In genomic region chr4:33532596-33532995, GRCm38 (mm10) we compare ENCODE assay signal across 24 mouse cellular contexts.
"Had no signal": no experiment of that assay in that cellular context is flagged by ENCODE, and none has a peak within 500 bp of the region (broad histone marks: within the 10 kb centered on the region; RNA-seq: fewer than 3 reads in every experiment).

No protein-coding gene starts in this region.

- DNase-seq: kidney, adult 2 months; kidney, postnatal 25 days; layer of hippocampus, adult 9-11 months; liver; lung, adult 18-20 months; lung, postnatal 10 days; lung, postnatal 4 days; right cerebral cortex, adult 18-20 months; right cerebral cortex, postnatal 14 days; right cerebral cortex, postnatal 4 days; thymus, adult 2 months; thymus, postnatal 14 days had no signal

- H3K36me3 ChIP-seq: limb, embryonic 10.5 days; limb, embryonic 13.5 days; liver, embryonic 12.5 days; liver, embryonic 15.5 days; lung, embryonic 15.5 days; midbrain, embryonic 12.5 days; midbrain, embryonic 15.5 days; neural tube, embryonic 13.5 days had no signal

- H3K27ac ChIP-seq: kidney, postnatal 0 days; layer of hippocampus, adult 2 months; limb, embryonic 10.5 days; limb, embryonic 13.5 days; liver, embryonic 12.5 days; liver, embryonic 15.5 days; lung, embryonic 15.5 days; midbrain, embryonic 12.5 days; midbrain, embryonic 15.5 days; neural tube, embryonic 13.5 days; stomach, postnatal 0 days had no signal

- H3K27me3 ChIP-seq: limb, embryonic 13.5 days; liver, embryonic 12.5 days; liver, embryonic 15.5 days; lung, embryonic 15.5 days; midbrain, embryonic 12.5 days; midbrain, embryonic 15.5 days; neural tube, embryonic 13.5 days had no signal

- ATAC-seq: liver, embryonic 12.5 days; midbrain, embryonic 15.5 days had no signal

- H3K4me2 ChIP-seq: limb, embryonic 13.5 days; liver, embryonic 12.5 days; liver, embryonic 15.5 days; lung, embryonic 15.5 days; midbrain, embryonic 12.5 days; midbrain, embryonic 15.5 days; neural tube, embryonic 13.5 days had no signal

- H3K4me1 ChIP-seq: limb, embryonic 13.5 days; liver, embryonic 12.5 days; liver, embryonic 15.5 days; lung, embryonic 15.5 days; midbrain, embryonic 12.5 days; midbrain, embryonic 15.5 days; neural tube, embryonic 13.5 days had no signal

- H3K9me3 ChIP-seq: limb, embryonic 10.5 days; limb, embryonic 13.5 days; liver, embryonic 12.5 days; liver, embryonic 15.5 days; lung, embryonic 15.5 days; midbrain, embryonic 12.5 days; midbrain, embryonic 15.5 days; neural tube, embryonic 13.5 days had no signal

- H3K4me3 ChIP-seq: layer of hippocampus, adult 2 months; limb, embryonic 10.5 days; limb, embryonic 13.5 days; liver, embryonic 12.5 days; liver, embryonic 15.5 days; lung, embryonic 15.5 days; midbrain, embryonic 12.5 days; midbrain, embryonic 15.5 days; myocyte; neural tube, embryonic 13.5 days had no signal

- H3K9ac ChIP-seq: limb, embryonic 13.5 days; liver, embryonic 12.5 days; liver, embryonic 15.5 days; lung, embryonic 15.5 days; midbrain, embryonic 12.5 days; midbrain, embryonic 15.5 days; neural tube, embryonic 13.5 days had no signal
